Mouse (Mus musculus) MEL (cell line): ENCODE results near the gene Arl15. TPM values are rescaled to one million over a fixed set of nuclear protein-coding genes. Genes with fewer than 3 reads are reported as not detected.

Experiments used
- DNase-seq: peaks from one replicate; pipeline ENCODE4 v3.0.0; 2011; ENCODE audit warnings: low read depth, low spot score
- H3K27ac ChIP-seq: 2 replicates; pipeline ENCODE4 v1.5.1; 2012; ENCODE audit warnings: low read depth, mild to moderate bottlenecking, control low read depth, low read length, moderate library complexity; ENCODE audit not compliant: control insufficient read depth
- H3K27me3 ChIP-seq, 2 experiments: fragments of 150-350 bp in 1 of 2; sonication (generic) in 1 of 2; 2 replicates each; pipeline ENCODE4 v1.6.1; 2012; ENCODE audit warnings: low read length in 2 of 2, mild to moderate bottlenecking in 2 of 2, improper control_type of control experiment in 1 of 2, moderate library complexity in 1 of 2; ENCODE audit not compliant: insufficient read depth in 2 of 2, control insufficient read depth in 1 of 2
- H3K36me3 ChIP-seq, 2 experiments: 2 replicates each; pipeline ENCODE4 v1.6.1; 2012 to 2014; ENCODE audit warnings: low read length in 2 of 2, improper control_type of control experiment in 1 of 2, inconsistent platforms in 1 of 2, mild to moderate bottlenecking in 1 of 2; ENCODE audit not compliant: insufficient read depth in 2 of 2, control insufficient read depth in 1 of 2
- H3K4me1 ChIP-seq, 2 experiments: fragments of 150-350 bp in 1 of 2; sonication (generic) in 1 of 2; 2 replicates each; pipeline ENCODE4 v1.6.1; 2012; ENCODE audit warnings: low read length in 2 of 2, improper control_type of control experiment in 1 of 2, mild to moderate bottlenecking in 1 of 2; ENCODE audit not compliant: insufficient read depth in 2 of 2, control insufficient read depth in 1 of 2
- H3K4me3 ChIP-seq, 2 experiments: fragments of 150-350 bp in 1 of 2; sonication (generic) in 1 of 2; 2 replicates each; pipeline ENCODE4 v1.5.1; 2012; ENCODE audit warnings: low read depth in 2 of 2, low read length in 2 of 2, mild to moderate bottlenecking in 2 of 2, moderate library complexity in 2 of 2, control low read depth in 1 of 2, improper control_type of control experiment in 1 of 2; ENCODE audit not compliant: control insufficient read depth in 1 of 2, insufficient read depth in 1 of 2
- H3K79me2 ChIP-seq: 2 replicates; pipeline ENCODE4 v1.6.1; 2012; ENCODE audit warnings: mild to moderate bottlenecking, low read length, moderate library complexity; ENCODE audit not compliant: control insufficient read depth, poor library complexity, insufficient read depth
- H3K9ac ChIP-seq: 2 replicates; pipeline ENCODE4 v1.6.1; 2012; ENCODE audit warnings: low read depth, mild to moderate bottlenecking, control low read depth, low read length, moderate library complexity; ENCODE audit not compliant: control insufficient read depth, poor library complexity, severe bottlenecking
- H3K9me3 ChIP-seq: fragments of 150-350 bp; sonication (generic); replicated peaks from 2 replicates; pipeline ENCODE4 v1.6.1; 2012; ENCODE audit warnings: mild to moderate bottlenecking, low read length, improper control_type of control experiment, moderate library complexity; ENCODE audit not compliant: insufficient read depth
- CHD1 ChIP-seq: IDR thresholded peaks from 2 replicates; pipeline ENCODE4 v1.6.1; 2012; ENCODE audit warnings: low read depth, mild to moderate bottlenecking, inconsistent platforms, low read length, improper control_type of control experiment
- CTCF ChIP-seq, 3 experiments: IDR thresholded peaks in 2 of 3; conservative IDR thresholded peaks in 1 of 3; 2 replicates each; pipeline ENCODE4 v1.5.1; 2011 to 2012; ENCODE audit warnings: low read length in 3 of 3, low read depth in 2 of 3, mild to moderate bottlenecking in 2 of 3, improper control_type of control experiment in 1 of 3, inconsistent platforms in 1 of 3, mixed read lengths in 1 of 3, moderate library complexity in 1 of 3; ENCODE audit not compliant: control insufficient read depth in 1 of 3, insufficient read depth in 1 of 3, poor library complexity in 1 of 3, severe bottlenecking in 1 of 3
- EP300 ChIP-seq, 2 experiments: IDR thresholded peaks; 2 replicates each; pipeline ENCODE4 v1.6.1; 2011; ENCODE audit warnings: improper control_type of control experiment in 2 of 2, low read length in 2 of 2, low read depth in 1 of 2, mild to moderate bottlenecking in 1 of 2
- ETS1 ChIP-seq: IDR thresholded peaks from 2 replicates; pipeline ENCODE4 v1.6.1; 2012; ENCODE audit warnings: low read depth, mild to moderate bottlenecking, inconsistent platforms, low read length, improper control_type of control experiment, moderate library complexity
- GATA1 ChIP-seq: IDR thresholded peaks from 2 replicates; pipeline ENCODE4 v1.6.1; 2011; ENCODE audit warnings: low read depth, low read length, improper control_type of control experiment
- HCFC1 ChIP-seq: IDR thresholded peaks from 2 replicates; pipeline ENCODE4 v1.6.1; 2012; ENCODE audit warnings: low read depth, mild to moderate bottlenecking, inconsistent platforms, low read length, improper control_type of control experiment, moderate library complexity
- MEF2A ChIP-seq: IDR thresholded peaks from 2 replicates; pipeline ENCODE4 v1.6.1; 2014; ENCODE audit warnings: low read depth, mild to moderate bottlenecking, inconsistent platforms, low read length, improper control_type of control experiment; ENCODE audit not compliant: poor library complexity, insufficient replicate concordance, severe bottlenecking; ENCODE audit errors: extremely low read depth
- MXI1 ChIP-seq: IDR thresholded peaks from 2 replicates; pipeline ENCODE4 v1.6.1; 2011; ENCODE audit warnings: mild to moderate bottlenecking, low read depth, low read length, improper control_type of control experiment
- MYC ChIP-seq: IDR thresholded peaks from 2 replicates; pipeline ENCODE4 v1.6.1; 2011; ENCODE audit warnings: low read depth, mild to moderate bottlenecking, low read length, improper control_type of control experiment, moderate library complexity
- NELFE ChIP-seq: IDR thresholded peaks from 2 replicates; pipeline ENCODE4 v1.6.1; 2011; ENCODE audit warnings: low read depth, low read length, improper control_type of control experiment
- POLR2A ChIP-seq, 2 experiments: IDR thresholded peaks; 2 replicates each; pipeline ENCODE4 v1.6.1; 2011 to 2012; ENCODE audit warnings: low read length in 2 of 2, mild to moderate bottlenecking in 2 of 2, control low read depth in 1 of 2, improper control_type of control experiment in 1 of 2, low read depth in 1 of 2, moderate library complexity in 1 of 2; ENCODE audit not compliant: control insufficient read depth in 1 of 2, insufficient read depth in 1 of 2, poor library complexity in 1 of 2
- POLR2AphosphoS2 ChIP-seq: IDR thresholded peaks from 2 replicates; pipeline ENCODE4 v1.6.1; 2011; ENCODE audit warnings: low read length, improper control_type of control experiment
- RAD21 ChIP-seq: IDR thresholded peaks from 2 replicates; pipeline ENCODE4 v1.6.1; 2011; ENCODE audit warnings: mild to moderate bottlenecking, low read depth, low read length, improper control_type of control experiment
- RCOR1 ChIP-seq: IDR thresholded peaks from 2 replicates; pipeline ENCODE4 v1.6.1; 2012; ENCODE audit warnings: low read depth, mild to moderate bottlenecking, inconsistent platforms, low read length, improper control_type of control experiment
- SIN3A ChIP-seq: IDR thresholded peaks from 2 replicates; pipeline ENCODE4 v1.6.1; 2012; ENCODE audit warnings: low read length, improper control_type of control experiment, inconsistent platforms
- SMC3 ChIP-seq: IDR thresholded peaks from 2 replicates; pipeline ENCODE4 v1.6.1; 2011; ENCODE audit warnings: low read depth, low read length, improper control_type of control experiment
- TAL1 ChIP-seq: IDR thresholded peaks from 2 replicates; pipeline ENCODE4 v1.6.1; 2012; ENCODE audit warnings: mild to moderate bottlenecking, inconsistent platforms, low read length, moderate library complexity, mixed read lengths
- TCF12 ChIP-seq: IDR thresholded peaks from 2 replicates; pipeline ENCODE4 v1.6.1; 2014; ENCODE audit warnings: low read depth, mild to moderate bottlenecking, inconsistent platforms, low read length, improper control_type of control experiment, moderate library complexity
- UBTF ChIP-seq: IDR thresholded peaks from 2 replicates; pipeline ENCODE4 v1.6.1; 2012; ENCODE audit warnings: low read depth, mild to moderate bottlenecking, inconsistent platforms, low read length, improper control_type of control experiment, moderate library complexity, borderline replicate concordance; ENCODE audit not compliant: insufficient read depth
- ZC3H11A ChIP-seq: IDR thresholded peaks from 2 replicates; pipeline ENCODE4 v1.6.1; 2012; ENCODE audit warnings: low read depth, mild to moderate bottlenecking, inconsistent platforms, low read length, improper control_type of control experiment
- ZKSCAN1 ChIP-seq: IDR thresholded peaks from 2 replicates; pipeline ENCODE4 v1.6.1; 2012; ENCODE audit warnings: low read depth, mild to moderate bottlenecking, inconsistent platforms, low read length, improper control_type of control experiment, moderate library complexity
- ZNF384 ChIP-seq: IDR thresholded peaks from 2 replicates; pipeline ENCODE4 v1.6.1; 2012; ENCODE audit warnings: low read depth, mild to moderate bottlenecking, inconsistent platforms, low read length, improper control_type of control experiment
- polyA plus RNA-seq, 2 experiments: library from polyadenylated mRNA; stranded (reverse) in 1 of 2; unstranded in 1 of 2; fragments of >175 nt in 1 of 2; fragments of >200 nt in 1 of 2; gene quantifications; 2 replicates each; pipeline versions ENCODE4 v1.2.1 to v1.2.4; 2012; ENCODE audit warnings: low replicate concordance in 2 of 2, low read depth in 1 of 2; ENCODE audit not compliant: insufficient read length in 2 of 2, insufficient read depth in 1 of 2, missing spikeins in 1 of 2
- total RNA-seq: library from RNA; depleted of rRNA; stranded (reverse); fragments of 300-350 nt; gene quantifications from 2 replicates; pipeline ENCODE4 v1.2.3, GENCODE M21; 2012

The Arl15 gene
- total and polyA plus RNA-seq, 3 experiments = 3.6 to 5.8 TPM; not detected in 1

GRCm38 (mm10) chr13:113864278-113864677 is 70.0 kb downstream of the Arl15 start (continued):
- TF ChIP-seq ETS1 (no peak), CHD1 (no peak), RAD21 (peak; percentile 44), NELFE (no peak), TCF12 (no peak), ZKSCAN1 (no peak)
- TF ChIP-seq, all 39 proteins: peak for 4

DNA sequence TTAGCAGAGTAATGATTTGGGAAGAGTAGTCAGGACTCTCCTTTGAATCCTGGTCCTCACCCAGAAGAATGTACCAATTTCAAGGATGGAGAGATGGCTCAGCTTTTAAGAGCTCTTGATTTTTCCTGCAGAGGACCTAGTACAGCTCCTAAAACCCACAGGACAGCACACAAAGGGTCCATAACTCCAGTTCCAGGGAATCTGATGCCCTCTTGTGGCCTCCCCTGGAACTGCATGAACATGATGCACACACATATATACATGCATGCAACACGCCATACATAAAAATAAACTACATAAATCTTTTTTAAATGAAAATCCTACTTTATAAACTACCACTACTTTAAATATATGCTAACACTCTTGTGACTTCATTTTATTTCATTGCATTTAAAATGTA is 70.6 kb downstream of the Arl15 start:
- Histone ChIP-seq H3K4me1 (peaks cover 14 to 20% of the 10 kb centered on the region in 2 experiments), H3K4me3 (peak overlapping the region in 1 of 2 experiments; percentile 58; a peak in 2 of 4 replicates), H3K79me2 (no peaks in the 10 kb centered on the region), H3K9me3 (no peaks in the 10 kb centered on the region), H3K9ac (no peak overlapping the region), H3K27ac (no peak overlapping the region), H3K36me3 (peaks cover 0 to 21% of the 10 kb centered on the region in 2 experiments; a peak in 2 of 4 replicates), H3K27me3 (no peaks in the 10 kb centered on the region)
- peak; percentile 85 for DNase-seq
- TF ChIP-seq ZC3H11A = peak; percentile 84
- TF ChIP-seq MYC = 0 out of 2 replicates have a peak, but pooled peaks have one; percentile 31
- peak; percentile 87 for TF ChIP-seq SMC3
- peak; percentile 89 for TF ChIP-seq RAD21
- no peak for TF ChIP-seq POLR2AphosphoS2
- peak; percentile 71 to 90 (median 87) for TF ChIP-seq CTCF (IDR thresholded peaks at IDR 0.05 in 2 of 3, conservative IDR thresholded peaks at IDR 0.05 in 1 of 3; ENCODE audit: control insufficient read depth in 1 of 3, insufficient read depth in 1 of 3, low read depth in 2 of 3, low read length in 3 of 3, poor library complexity in 1 of 3, severe bottlenecking in 1 of 3)
- TF ChIP-seq SIN3A = peak; percentile 24; the same call in 1 of the 2 replicates
- TF ChIP-seq CHD1 = no peak

- no peaks in the 10 kb centered on the region for H3K79me2 ChIP-seq
- H3K4me1 ChIP-seq = peaks cover 13 to 18% of the 10 kb centered on the region in 2 experiments
- TF ChIP-seq HCFC1 (no peak), GATA1 (peak; percentile 61), ZKSCAN1 (no peak), EP300 (IDR thresholded peaks at IDR 0.05; ENCODE audit: low read depth in 1 of 2, low read length in 2 of 2) (peak; percentile 62 to 70; a peak in 3 of 4 replicates), POLR2A (IDR thresholded peaks at IDR 0.05; ENCODE audit: control insufficient read depth in 1 of 2, insufficient read depth in 1 of 2, low read depth in 1 of 2, low read length in 2 of 2, poor library complexity in 1 of 2) (no peak), MEF2A (no peak), CTCF (IDR thresholded peaks at IDR 0.05 in 2 of 3, conservative IDR thresholded peaks at IDR 0.05 in 1 of 3; ENCODE audit: control insufficient read depth in 1 of 3, insufficient read depth in 1 of 3, low read depth in 2 of 3, low read length in 3 of 3, poor library complexity in 1 of 3, severe bottlenecking in 1 of 3) (no peak), MYC (no peak), TCF12 (peak; percentile 88), ZNF384 (no peak), MXI1 (peak; percentile 19; the same call in 1 of the 2 replicates), RCOR1 (no peak), ETS1 (peak; percentile 92), UBTF (no peak), TAL1 (peak; percentile 35)
- H3K4me3 ChIP-seq = peak overlapping the region; percentile 52 to 58
- H3K9ac ChIP-seq = peak overlapping the region; percentile 50
- H3K9me3 ChIP-seq = no peaks in the 10 kb centered on the region
- no peaks in the 10 kb centered on the region for H3K27me3 ChIP-seq
- peak overlapping the region; percentile 78 for H3K27ac ChIP-seq
- DNase-seq = peak; percentile 80
- H3K36me3 ChIP-seq = peaks cover 0 to 19% of the 10 kb centered on the region in 2 experiments; a peak in 2 of 4 replicates
Measured at GRCm38 (mm10) chr13:113865378-113865777, 71.1 kb downstream of the Arl15 start.
